Mouse (Mus musculus) neural tube, embryonic 12.5 days (tissue): ENCODE results near the gene Aldh4a1. TPM values are rescaled to one million over a fixed set of nuclear protein-coding genes. Genes with fewer than 3 reads are reported as not detected.

Experiments
- ATAC-seq: fragments of 200-750 bp; cut with Nextera tagmentation; 2 replicates; pipeline ENCODE4 v1.8.0; 2017; ENCODE audit warnings: low read depth, mild to moderate bottlenecking, moderate TSS enrichment, moderate library complexity; ENCODE audit not compliant: low FRiP score
- H3K27ac ChIP-seq: fragments of 300-500 bp; sonication (generic); 2 replicates; pipeline ENCODE4 v1.5.1; 2016
- H3K27me3 ChIP-seq: fragments of 300-500 bp; sonication (generic); replicated peaks from 2 replicates; pipeline ENCODE4 v1.6.1; 2016; ENCODE audit warnings: mild to moderate bottlenecking
- H3K36me3 ChIP-seq: fragments of 300-500 bp; sonication (generic); 2 replicates; pipeline ENCODE4 v1.6.1; 2016; ENCODE audit warnings: mild to moderate bottlenecking
- H3K4me1 ChIP-seq: fragments of 300-500 bp; sonication (generic); 2 replicates; pipeline ENCODE4 v1.6.1; 2016
- H3K4me2 ChIP-seq: fragments of 300-500 bp; sonication (generic); replicated peaks from 2 replicates; pipeline ENCODE4 v1.6.1; 2016; ENCODE audit warnings: mild to moderate bottlenecking
- H3K4me3 ChIP-seq: fragments of 300-500 bp; sonication (generic); 2 replicates; pipeline ENCODE4 v1.5.1; 2016
- H3K9ac ChIP-seq: fragments of 300-500 bp; sonication (generic); 2 replicates; pipeline ENCODE4 v1.6.1; 2016; ENCODE audit warnings: mild to moderate bottlenecking
- H3K9me3 ChIP-seq: fragments of 300-500 bp; sonication (generic); 2 replicates; pipeline ENCODE4 v1.6.1; 2016; ENCODE audit warnings: mild to moderate bottlenecking
- WGBS: fragments of 180-500 bp; shearing (Covaris S2); methylation state at CpG from one replicate; pipeline ENCODE4 v1.1.7; 2016; 5-methylcytosine and 5-hydroxymethylcytosine counted together
- polyA plus RNA-seq: library from polyadenylated mRNA; unstranded; fragments of >200 nt; fragmentation: Nextera tagmentation; extraction: Ambion mirVana; gene quantifications from 2 replicates; pipeline ENCODE4 v1.2.1, GENCODE M21; 2016

The Aldh4a1 gene
- polyA plus RNA-seq, 1 experiment from 2014 or later: 21.6 TPM

GRCm38 (mm10) chr4:139650907-139651306 lies 28.2 kb downstream of the Aldh4a1 start:
- peaks cover 18% of the 10 kb centered on the region; the same call in 1 of the 2 replicates for H3K36me3 ChIP-seq
- no peak for ATAC-seq
- H3K9me3 ChIP-seq: no peaks in the 10 kb centered on the region
- no peak overlapping the region for H3K4me3 ChIP-seq
- no peak overlapping the region for H3K4me2 ChIP-seq
- H3K27ac ChIP-seq: no peak overlapping the region
- H3K9ac ChIP-seq: no peak overlapping the region
- H3K4me1 ChIP-seq: 0 out of 2 replicates have a peak, but pooled peaks cover 6% of the 10 kb centered on the region
- 39% methylated on average over 11 of the region's 11 CpGs for WGBS
- H3K27me3 ChIP-seq: no peaks in the 10 kb centered on the region

- ATAC-seq: no peak
- Histone ChIP-seq H3K27me3 (no peaks in the 10 kb centered on the region), H3K36me3 (peaks cover 8% of the 10 kb centered on the region; the same call in 1 of the 2 replicates), H3K27ac (no peak within 1 kb of the TSS), H3K4me2 (no peak within 1 kb of the TSS), H3K9me3 (no peaks in the 10 kb centered on the region), H3K4me1 (0 out of 2 replicates have a peak, but pooled peaks cover 6% of the 10 kb centered on the region), H3K9ac (no peak within 1 kb of the TSS), H3K4me3 (no peak within 1 kb of the TSS)
- WGBS: 83% methylated on average over 8 of the region's 8 CpGs
These were observed 30.6 kb downstream of the Aldh4a1 start, which contains the start of gene Tas1r2 for GRCm38 (mm10) chr4:139653238-139653637. TSS of gene Tas1r2 (plus strand) at chr4:139653538.

GRCm38 (mm10) chr4:139661897-139662296 lies 39.2 kb downstream of the Aldh4a1 start:
- no peak for ATAC-seq
- Histone ChIP-seq H3K27ac (no peak overlapping the region), H3K27me3 (no peaks in the 10 kb centered on the region), H3K4me3 (no peak overlapping the region), H3K9ac (no peak overlapping the region), H3K4me1 (no peaks in the 10 kb centered on the region), H3K36me3 (no peaks in the 10 kb centered on the region), H3K4me2 (no peak overlapping the region), H3K9me3 (no peaks in the 10 kb centered on the region)
- WGBS: 88% methylated on average over 14 of the region's 14 CpGs

GRCm38 (mm10) chr4:139667632-139668031 lies 45.0 kb downstream of the Aldh4a1 start:
- H3K36me3 ChIP-seq: no peaks in the 10 kb centered on the region
- H3K4me1 ChIP-seq: no peaks in the 10 kb centered on the region
- H3K4me3 ChIP-seq: no peak overlapping the region
- no peak overlapping the region for H3K27ac ChIP-seq
- H3K9me3 ChIP-seq: no peaks in the 10 kb centered on the region
- WGBS: 39% methylated on average over 6 of the region's 6 CpGs
- H3K4me2 ChIP-seq: no peak overlapping the region
- no peak overlapping the region for H3K9ac ChIP-seq
- H3K27me3 ChIP-seq: no peaks in the 10 kb centered on the region
- no peak for ATAC-seq

- WGBS: 21% methylated on average over 6 of the region's 6 CpGs
- Histone ChIP-seq H3K27me3 (no peaks in the 10 kb centered on the region), H3K4me3 (no peak overlapping the region), H3K9ac (no peak overlapping the region), H3K4me1 (no peaks in the 10 kb centered on the region), H3K4me2 (no peak overlapping the region), H3K36me3 (no peaks in the 10 kb centered on the region), H3K27ac (no peak overlapping the region), H3K9me3 (no peaks in the 10 kb centered on the region)
- peak; percentile 76; the same call in 1 of the 2 replicates for ATAC-seq
These were observed 47.2 kb downstream of the Aldh4a1 start for GRCm38 (mm10) chr4:139669847-139670246.

GRCm38 (mm10) chr4:139675696-139676095 lies 53.0 kb downstream of the Aldh4a1 start:
- no peak overlapping the region for H3K4me2 ChIP-seq
- no peak overlapping the region for H3K9ac ChIP-seq
- no peak overlapping the region for H3K4me3 ChIP-seq
- ATAC-seq: no peak
- H3K4me1 ChIP-seq: no peaks in the 10 kb centered on the region
- no peaks in the 10 kb centered on the region for H3K27me3 ChIP-seq
- no peak overlapping the region for H3K27ac ChIP-seq
- peaks cover 8% of the 10 kb centered on the region; the same call in 1 of the 2 replicates for H3K9me3 ChIP-seq
- WGBS: 60% methylated on average over 9 of the region's 9 CpGs
- no peaks in the 10 kb centered on the region for H3K36me3 ChIP-seq

GRCm38 (mm10) chr4:139683728-139684638 lies 61.3 kb downstream of the Aldh4a1 start:
- no peaks in the 10 kb centered on the region for H3K36me3 ChIP-seq
- no peak overlapping the region for H3K4me2 ChIP-seq
- no peak overlapping the region for H3K4me3 ChIP-seq
- 80% methylated on average over 22 of the region's 22 CpGs for WGBS
- ATAC-seq: no peak
- H3K27ac ChIP-seq: no peak overlapping the region
- peaks cover 15% of the 10 kb centered on the region for H3K9me3 ChIP-seq
- H3K4me1 ChIP-seq: no peaks in the 10 kb centered on the region
- no peak overlapping the region for H3K9ac ChIP-seq
- H3K27me3 ChIP-seq: no peaks in the 10 kb centered on the region

- Histone ChIP-seq H3K4me1 (no peaks in the 10 kb centered on the region), H3K27ac (no peak overlapping the region), H3K4me3 (no peak overlapping the region), H3K36me3 (no peaks in the 10 kb centered on the region), H3K4me2 (no peak overlapping the region), H3K27me3 (no peaks in the 10 kb centered on the region), H3K9ac (no peak overlapping the region), H3K9me3 (peaks cover 15% of the 10 kb centered on the region)
- 9% methylated on average over 3 of the region's 3 CpGs for WGBS
- ATAC-seq: no peak
These were observed 62.0 kb downstream of the Aldh4a1 start for GRCm38 (mm10) chr4:139684639-139685017.

GRCm38 (mm10) chr4:139688058-139688457 lies 65.4 kb downstream of the Aldh4a1 start:
- ATAC-seq: no peak
- no peaks in the 10 kb centered on the region for H3K27me3 ChIP-seq
- no peak overlapping the region for H3K4me2 ChIP-seq
- H3K9ac ChIP-seq: no peak overlapping the region
- no peak overlapping the region for H3K27ac ChIP-seq
- no peak overlapping the region for H3K4me3 ChIP-seq
- H3K9me3 ChIP-seq: no peaks in the 10 kb centered on the region
- H3K4me1 ChIP-seq: no peaks in the 10 kb centered on the region
- WGBS: 57% methylated on average over 9 of the region's 9 CpGs
- no peaks in the 10 kb centered on the region for H3K36me3 ChIP-seq

- Histone ChIP-seq H3K4me2 (no peak overlapping the region), H3K9ac (no peak overlapping the region), H3K27ac (no peak overlapping the region), H3K4me3 (no peak overlapping the region), H3K4me1 (no peaks in the 10 kb centered on the region), H3K36me3 (no peaks in the 10 kb centered on the region), H3K9me3 (no peaks in the 10 kb centered on the region), H3K27me3 (no peaks in the 10 kb centered on the region)
- ATAC-seq: no peak
- WGBS: 34% methylated on average over 7 of the region's 7 CpGs
These were observed 67.1 kb downstream of the Aldh4a1 start for GRCm38 (mm10) chr4:139689627-139690269.

- ATAC-seq: no peak
- H3K27ac ChIP-seq: no peak overlapping the region
- no peak overlapping the region for H3K4me3 ChIP-seq
- peaks cover 9% of the 10 kb centered on the region; the same call in 1 of the 2 replicates for H3K4me1 ChIP-seq
- no peak overlapping the region for H3K4me2 ChIP-seq
- H3K9me3 ChIP-seq: no peaks in the 10 kb centered on the region
- no peak overlapping the region for H3K9ac ChIP-seq
- no peaks in the 10 kb centered on the region for H3K27me3 ChIP-seq
- WGBS: 52% methylated on average over 5 of the region's 5 CpGs
- H3K36me3 ChIP-seq: no peaks in the 10 kb centered on the region
These were observed 70.6 kb downstream of the Aldh4a1 start for GRCm38 (mm10) chr4:139693315-139693714.

- no peak overlapping the region for H3K9ac ChIP-seq
These were observed 75.1 kb downstream of the Aldh4a1 start for GRCm38 (mm10) chr4:139697755-139698154.

More at GRCm38 (mm10) chr4:139697755-139698154, 75.1 kb downstream of the Aldh4a1 start:
- Histone ChIP-seq H3K4me2 (peak overlapping the region; percentile 6; the same call in 1 of the 2 replicates), H3K27me3 (no peaks in the 10 kb centered on the region), H3K36me3 (no peaks in the 10 kb centered on the region), H3K27ac (no peak overlapping the region), H3K4me1 (peaks cover 9% of the 10 kb centered on the region; the same call in 1 of the 2 replicates), H3K4me3 (no peak overlapping the region), H3K9me3 (no peaks in the 10 kb centered on the region)
- under 1% methylated on average over 9 of the region's 9 CpGs for WGBS
- ATAC-seq: peak; percentile 29; the same call in 1 of the 2 replicates
